8 mouse cellular contexts compared by ENCODE assay signal in genomic region chr3:32365546-32366245, GRCm38 (mm10). TPM values are rescaled to one million over a fixed set of nuclear protein-coding genes. Genes with fewer than 3 reads are reported as not detected.
DNase-seq lines count a peak whose midpoint lies in the region; ATAC-seq lines count a peak whose summit lies in the region.

Zmat3 (minus strand) TSS chr3:32366014.

- ATAC-seq in hindbrain, embryonic 11.5 days (ENCODE audit: low FRiP score): peak; percentile 85

- no peaks in the 10 kb centered on the region for H3K27me3 ChIP-seq in hindbrain, embryonic 11.5 days (ENCODE audit: control insufficient read depth, insufficient read depth, low read length)

- H3K9me3 ChIP-seq in hindbrain, embryonic 11.5 days (ENCODE audit: control insufficient read depth, low read length): no peaks in the 10 kb centered on the region

- peak within 1 kb of the TSS; percentile 79 for H3K27ac ChIP-seq in hindbrain, embryonic 11.5 days (ENCODE audit: low read depth, low read length)

- peak within 1 kb of the TSS; percentile 55 for H3K4me2 ChIP-seq in hindbrain, embryonic 11.5 days (replicated peaks; ENCODE audit: low read depth, low read length)

- WGBS in hindbrain, embryonic 11.5 days: 5% methylated on average over 37 of the region's 48 CpGs

- H3K9ac ChIP-seq in hindbrain, embryonic 11.5 days (ENCODE audit: low read depth, low read length): peak within 1 kb of the TSS; percentile 80

- H3K4me1 ChIP-seq in hindbrain, embryonic 11.5 days (replicated peaks; ENCODE audit: control insufficient read depth, insufficient read depth, low read length): no peaks in the 10 kb centered on the region

- peak within 1 kb of the TSS; percentile 69 for H3K4me3 ChIP-seq in hindbrain, embryonic 11.5 days (ENCODE audit: low read depth, low read length)

- H3K36me3 ChIP-seq in hindbrain, embryonic 11.5 days (ENCODE audit: control insufficient read depth, insufficient read depth, low read length): no peaks in the 10 kb centered on the region

- peak; percentile 55 for DNase-seq in MEL-GATA-1-ER (ENCODE audit: extremely low read depth, low read depth)
- peak; percentile 83 for DNase-seq in cerebellum, adult 9-10 months
- DNase-seq in frontal cortex, adult 2 months (ENCODE audit: extremely low spot score in 1 of 2, low spot score in 1 of 2): peak in 1 of 2 experiments; percentile 85
- peak; percentile 86 for DNase-seq in hindbrain, embryonic 11.5 days (ENCODE audit: low spot score)
- DNase-seq in layer of hippocampus, postnatal 14 days (ENCODE audit: low spot score in 2 of 2): peak; percentile 80 to 81
- DNase-seq in lung, postnatal 10 days: peak; percentile 85
- peak; percentile 59 for DNase-seq in ovary, postnatal 14 days (ENCODE audit: low spot score)
- peak; percentile 80 to 88 for DNase-seq in thymus, postnatal 10 days (ENCODE audit: low spot score in 2 of 2)

RNA-seq across cellular contexts. Expression of gene Zmat3, which starts in this region (rescaled TPM):
- polyA plus RNA-seq in frontal cortex, adult 2 months (2012; rRNA removed): 37.7 and 40.1 TPM in 2 replicates
- 10.7 and 11.6 TPM in 2 replicates for polyA plus RNA-seq in hindbrain, embryonic 11.5 days (2014; fragmentation: Nextera tagmentation; extraction: Ambion mirVana)
- 10 to 100 TPM; 83.6 TPM for total RNA-seq in layer of hippocampus, postnatal 14 days (2021)
